Mouse (Mus musculus) c-Kit-negative CD71-positive TER-119-positive erythroid progenitor cells, embryonic 14.5 days (primary cell): Measurements from ENCODE around the gene Adgrg5.

ENCODE experiments used
- DNase-seq: peaks from one replicate; pipeline ENCODE4 v3.0.0-alpha.2; 2013; ENCODE audit warnings: low read depth, low spot score

Adgrg5 gene

GRCm38 (mm10) chr8:94923405-94923804 is at the start of gene Adgrg5:
Adgrg5 (plus strand) TSS chr8:94923694.
- DNase-seq = no peak

- peak; percentile 82 for DNase-seq
Observed at GRCm38 (mm10) chr8:94874358-94874757, 49.1 kb upstream of the Adgrg5 start.

GRCm38 (mm10) chr8:94875096-94875870 is 48.2 kb upstream of the Adgrg5 start:
- DNase-seq = peak; percentile 41

GRCm38 (mm10) chr8:94875871-94876150 is 47.7 kb upstream of the Adgrg5 start:
- no peak for DNase-seq

DNA sequence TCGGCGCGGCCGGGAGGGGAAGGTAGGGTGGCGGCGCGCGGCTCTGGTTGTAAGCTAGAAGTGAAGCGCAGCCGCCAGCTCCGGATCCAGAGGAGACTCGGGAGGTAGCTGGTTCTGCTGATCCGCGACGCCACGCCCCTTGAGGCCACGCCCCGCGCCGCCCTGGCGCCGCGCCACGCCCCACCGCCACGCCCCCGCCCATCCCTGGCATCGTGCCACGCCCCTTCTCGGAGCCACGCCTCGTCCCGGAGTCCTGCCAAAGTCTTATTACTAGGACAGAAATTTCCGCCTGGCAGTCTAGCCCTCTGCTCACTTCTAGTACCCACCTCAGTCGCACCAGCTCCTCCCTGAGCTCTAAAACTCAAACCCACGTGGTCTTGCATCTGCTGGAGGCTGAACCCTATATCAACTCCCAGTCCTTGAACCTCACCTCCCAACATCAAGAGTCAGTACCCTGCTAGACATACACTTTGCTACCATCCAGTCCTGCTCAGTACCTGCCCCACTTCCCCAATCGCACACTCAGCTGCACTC is 47.2 kb upstream of the Adgrg5 start, which contains the start of gene Dok4:
Gene Dok4 (minus strand): TSS at position 134 of the 534 bp plus-strand sequence.
- DNase-seq = peak; percentile 90

DNA sequence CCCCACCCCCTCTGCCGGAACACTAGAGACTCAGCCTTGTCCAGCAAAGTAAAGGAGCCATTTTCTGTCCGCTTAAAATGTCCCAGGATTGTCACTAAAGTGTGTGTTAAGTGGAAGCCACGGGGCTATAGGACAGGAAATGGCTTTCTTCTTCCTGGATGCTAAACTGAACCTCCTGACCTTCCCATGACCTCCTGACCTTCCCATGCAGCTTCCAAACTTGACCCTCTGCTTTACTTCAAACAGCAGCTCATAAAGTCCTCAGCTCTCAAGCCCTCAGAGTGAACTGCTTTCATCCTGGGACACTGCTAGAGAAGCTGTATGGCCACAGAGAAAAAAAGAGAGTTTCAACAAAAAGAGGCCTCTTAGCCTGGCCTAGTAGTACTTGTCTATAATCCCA is 46.7 kb upstream of the Adgrg5 start:
- no peak for DNase-seq

- no peak for DNase-seq
Observed at GRCm38 (mm10) chr8:94880742-94881141, 42.8 kb upstream of the Adgrg5 start.

GRCm38 (mm10) chr8:94888383-94889036 is 35.0 kb upstream of the Adgrg5 start:
- no peak for DNase-seq

DNA sequence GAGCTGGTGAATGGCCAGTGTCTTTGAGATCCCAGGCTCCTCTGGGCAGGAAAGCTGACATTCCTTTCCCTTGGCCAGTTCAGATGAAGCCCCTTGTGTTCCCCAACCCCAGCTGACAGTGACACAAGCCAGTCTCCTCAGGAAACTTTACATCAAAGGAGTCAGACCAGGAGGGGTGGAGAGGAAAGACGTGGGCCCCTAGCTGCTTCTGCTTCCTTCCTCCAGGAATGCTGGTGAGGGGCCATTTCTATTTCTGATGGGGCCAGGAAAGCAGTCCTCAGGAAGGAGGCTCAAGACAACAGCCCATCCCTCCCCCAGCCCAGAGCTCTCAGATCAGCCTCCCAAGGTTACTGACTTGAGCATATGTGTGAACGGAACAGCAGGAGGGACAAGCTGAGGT is 30.6 kb upstream of the Adgrg5 start:
- no peak for DNase-seq

GRCm38 (mm10) chr8:94899262-94899661 is 24.2 kb upstream of the Adgrg5 start:
- peak; percentile 86 for DNase-seq

- no peak for DNase-seq
Observed at GRCm38 (mm10) chr8:94900617-94901016, 22.9 kb upstream of the Adgrg5 start.

GRCm38 (mm10) chr8:94901031-94901430 is 22.5 kb upstream of the Adgrg5 start:
- no peak for DNase-seq

- no peak for DNase-seq
Observed at GRCm38 (mm10) chr8:94903709-94904108, 19.8 kb upstream of the Adgrg5 start.

DNA sequence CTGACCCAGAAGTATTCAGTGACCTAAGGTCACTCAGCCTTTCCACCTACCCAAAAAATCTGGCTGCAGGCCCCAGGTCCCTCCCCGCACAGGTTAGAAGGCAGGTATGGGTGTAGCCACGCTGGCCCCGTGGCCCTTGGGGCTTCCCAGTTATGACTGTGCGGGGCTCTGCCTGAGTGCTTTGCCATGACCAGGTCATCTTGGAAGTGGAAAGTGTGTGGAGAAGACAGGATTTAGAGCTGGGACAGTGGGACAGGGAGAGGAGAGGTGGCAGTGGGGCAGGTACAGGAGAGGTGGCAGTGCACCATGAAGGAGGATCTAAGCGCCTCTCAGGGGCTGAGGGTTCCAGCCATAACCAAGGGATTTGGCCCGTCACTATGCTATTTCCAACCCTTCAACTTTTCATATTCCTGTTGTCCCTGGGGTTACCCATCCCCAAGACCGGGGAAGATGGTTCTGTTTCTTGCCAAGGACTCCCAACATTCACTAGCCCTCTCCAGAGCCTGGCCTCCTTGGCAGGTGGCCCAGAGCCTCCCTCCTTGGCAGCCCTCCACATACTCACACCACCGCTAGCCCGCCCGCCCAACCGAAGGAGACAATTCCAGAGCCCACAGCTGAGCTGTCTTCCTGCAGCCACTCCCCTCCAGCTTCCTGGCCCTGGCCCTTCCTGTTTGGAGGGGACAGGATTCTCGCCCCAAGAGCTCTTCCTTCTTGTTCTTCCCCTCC is 18.9 kb upstream of the Adgrg5 start:
- no peak for DNase-seq

- no peak for DNase-seq
Observed at GRCm38 (mm10) chr8:94907591-94908300, 15.7 kb upstream of the Adgrg5 start.

DNA sequence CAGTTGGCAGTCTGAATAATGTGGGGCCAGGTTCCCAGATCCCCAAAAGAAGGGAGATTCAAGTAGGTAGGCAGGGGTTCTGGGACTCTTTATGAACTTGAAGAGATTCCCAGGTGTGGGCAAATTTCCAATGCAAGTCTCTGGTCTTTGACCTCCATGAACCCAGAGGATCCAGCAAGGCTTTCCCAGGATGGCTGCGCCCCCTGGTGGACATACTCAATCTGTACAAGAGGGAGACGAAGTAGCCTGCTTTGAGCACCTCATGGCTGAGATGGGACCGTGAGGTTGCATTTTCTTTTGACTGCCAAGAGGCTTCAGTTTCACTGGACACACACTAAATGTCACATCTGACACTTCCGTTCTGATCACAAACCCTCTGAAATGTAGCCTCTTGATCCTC is 14.6 kb upstream of the Adgrg5 start:
- DNase-seq = peak; percentile 96

- no peak for DNase-seq
Observed at GRCm38 (mm10) chr8:94913061-94913660, 10.3 kb upstream of the Adgrg5 start.

- DNase-seq = no peak
Observed at GRCm38 (mm10) chr8:94914256-94914655, 9.2 kb upstream of the Adgrg5 start.

- no peak for DNase-seq
Observed at GRCm38 (mm10) chr8:94914701-94915101, 8.8 kb upstream of the Adgrg5 start.

DNA sequence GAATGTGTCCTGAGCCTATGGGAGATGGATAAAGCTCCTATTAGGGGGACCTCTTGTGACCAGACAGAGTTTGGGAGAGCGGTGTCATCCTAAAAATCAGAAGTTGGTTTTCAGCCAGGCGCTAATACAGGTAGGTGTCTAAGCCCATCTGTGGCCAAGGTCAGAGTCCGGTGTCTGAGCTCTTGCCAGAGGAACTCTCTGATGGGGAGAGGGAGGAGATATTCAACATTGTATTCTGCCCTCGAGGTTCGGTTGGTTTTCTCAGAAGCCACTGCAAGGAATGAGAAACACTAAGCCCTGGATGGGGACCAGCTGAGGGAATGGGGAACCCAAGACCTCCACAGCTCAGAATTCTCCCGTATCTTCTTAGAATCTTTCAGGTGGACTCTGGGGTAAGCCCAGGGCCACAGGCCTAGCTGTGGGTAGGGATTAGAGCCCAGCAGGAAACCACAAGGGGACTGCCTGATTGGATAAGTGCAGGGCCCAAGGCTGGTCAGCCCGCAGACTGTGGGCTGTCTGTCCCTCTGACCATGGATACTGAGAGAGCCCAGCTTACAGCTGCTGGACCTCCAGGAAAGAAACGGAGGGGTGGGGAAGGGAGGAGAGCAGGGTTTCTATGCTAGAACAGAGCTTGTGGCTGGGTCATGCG is 7.1 kb upstream of the Adgrg5 start:
- no peak for DNase-seq

- no peak for DNase-seq
Observed at GRCm38 (mm10) chr8:94916960-94917324, 6.6 kb upstream of the Adgrg5 start.
